ENCODE assay signal across 10 mouse cellular contexts in genomic region chr14:99058959-99059586, GRCm38 (mm10). TPM values are rescaled to one million over a fixed set of nuclear protein-coding genes. Genes with fewer than 3 reads are reported as not detected.
A peak's percentile ranks its signal among the peaks of the same experiment; 100 is the strongest.
DNase-seq lines count a peak whose midpoint lies in the region; ATAC-seq and TF ChIP-seq lines count a peak whose summit lies in the region.
"Had no signal": no experiment of that assay in that cellular context is flagged by ENCODE, and none has a peak within 500 bp of the region (broad histone marks: within the 10 kb centered on the region; RNA-seq: fewer than 3 reads in every experiment).

No protein-coding gene starts in this region.

- H3K27ac ChIP-seq in forebrain, embryonic 16.5 days (ENCODE audit: low read length), result no peak overlapping the region
- no peak overlapping the region for H3K27ac ChIP-seq in forebrain, embryonic 11.5 days (ENCODE audit: low read depth, low read length)
- no peak overlapping the region for H3K27ac ChIP-seq in left cerebral cortex, adult 2 months
- H3K27ac ChIP-seq: embryonic facial prominence, embryonic 12.5 days; limb, embryonic 15.5 days had no signal

- no peaks in the 10 kb centered on the region for H3K27me3 ChIP-seq in forebrain, embryonic 16.5 days (replicated peaks; ENCODE audit: control insufficient read depth, insufficient read depth, low read length)
- no peaks in the 10 kb centered on the region for H3K27me3 ChIP-seq in forebrain, embryonic 11.5 days (ENCODE audit: control insufficient read depth, insufficient read depth, low read length)
- H3K27me3 ChIP-seq: embryonic facial prominence, embryonic 12.5 days; limb, embryonic 15.5 days had no signal

- no peak for DNase-seq in forebrain, embryonic 11.5 days (ENCODE audit: low spot score)
- peak; percentile 21 to 52 for DNase-seq in left cerebral cortex, postnatal 36 days (ENCODE audit: low spot score in 2 of 2)
- no peak for DNase-seq in left cerebral cortex, adult 2 months (ENCODE audit: extremely low spot score in 1 of 2, low spot score in 2 of 2)
- DNase-seq in brain, adult 2 months (ENCODE audit: low read depth, low spot score), result peak; percentile 88
- no peak for DNase-seq in adrenal gland, adult 8-10 months

- TF ChIP-seq CTCF in left cerebral cortex, adult 2 months (IDR thresholded peaks at IDR 0.05), result no peak

- no peak overlapping the region for H3K4me2 ChIP-seq in forebrain, embryonic 16.5 days (ENCODE audit: low read length)
- H3K4me2 ChIP-seq in forebrain, embryonic 11.5 days (ENCODE audit: low read depth, low read length, severe bottlenecking), result no peak overlapping the region
- H3K4me2 ChIP-seq: embryonic facial prominence, embryonic 12.5 days; limb, embryonic 15.5 days had no signal

- no peaks in the 10 kb centered on the region for H3K9me3 ChIP-seq in forebrain, embryonic 16.5 days (ENCODE audit: control insufficient read depth, low read length)
- H3K9me3 ChIP-seq in forebrain, embryonic 11.5 days (ENCODE audit: control insufficient read depth, low read length), result no peaks in the 10 kb centered on the region
- H3K9me3 ChIP-seq: embryonic facial prominence, embryonic 12.5 days; limb, embryonic 15.5 days had no signal

- 74% methylated on average over 7 of the region's 7 CpGs for WGBS in forebrain, embryonic 16.5 days
- WGBS in forebrain, embryonic 11.5 days, result 89% methylated on average over 7 of the region's 7 CpGs

- H3K9ac ChIP-seq in forebrain, embryonic 16.5 days (replicated peaks; ENCODE audit: low read depth, low read length), result no peak overlapping the region
- no peak overlapping the region for H3K9ac ChIP-seq in forebrain, embryonic 11.5 days (ENCODE audit: low read length)
- H3K9ac ChIP-seq: embryonic facial prominence, embryonic 12.5 days; limb, embryonic 15.5 days had no signal

- no peaks in the 10 kb centered on the region for H3K4me1 ChIP-seq in forebrain, embryonic 16.5 days (replicated peaks; ENCODE audit: control insufficient read depth, insufficient read depth, low read length)
- no peaks in the 10 kb centered on the region for H3K4me1 ChIP-seq in forebrain, embryonic 11.5 days (replicated peaks; ENCODE audit: control insufficient read depth, insufficient read depth, low read length)
- H3K4me1 ChIP-seq: embryonic facial prominence, embryonic 12.5 days; limb, embryonic 15.5 days had no signal

- no peaks in the 10 kb centered on the region for H3K36me3 ChIP-seq in forebrain, embryonic 16.5 days (ENCODE audit: control insufficient read depth, insufficient read depth)
- peaks cover 3% of the 10 kb centered on the region; the same call in 1 of the 2 replicates for H3K36me3 ChIP-seq in forebrain, embryonic 11.5 days (ENCODE audit: control insufficient read depth, insufficient read depth, low read length)

- no peak overlapping the region for H3K4me3 ChIP-seq in forebrain, embryonic 16.5 days (replicated peaks; ENCODE audit: low read length)
- no peak overlapping the region for H3K4me3 ChIP-seq in forebrain, embryonic 11.5 days (ENCODE audit: low read depth, low read length)
- H3K4me3 ChIP-seq in left cerebral cortex, adult 2 months, result no peak overlapping the region
- H3K4me3 ChIP-seq: embryonic facial prominence, embryonic 12.5 days; limb, embryonic 15.5 days had no signal

- intact Hi-C loops in left cerebral cortex, postnatal 36 days (cut with DNase I), result no loop called here
- intact Hi-C loops in left cerebral cortex, adult 2 months (cut with DNase I), result no loop called here

- peak; percentile 47; the same call in 1 of the 2 replicates for ATAC-seq in forebrain, embryonic 16.5 days
- ATAC-seq in forebrain, embryonic 11.5 days (replicated peaks; ENCODE audit: low FRiP score), result no peak
- ATAC-seq in granulocyte monocyte progenitor cell, adult 5-6 weeks (replicated peaks; ENCODE audit: poor library complexity, severe bottlenecking), result 0 out of 2 replicates have a peak, but pooled peaks have one; percentile 20
- ATAC-seq in megakaryocyte-erythroid progenitor cell, adult 5-6 weeks (replicated peaks; ENCODE audit: low FRiP score, low TSS enrichment, poor library complexity, severe bottlenecking), result no peak

RNA-seq across cellular contexts. Expression of gene Bora, which starts 13.1 kb away (rescaled TPM):
- polyA plus RNA-seq in forebrain, embryonic 16.5 days (2015; fragmentation: Nextera tagmentation; extraction: Ambion mirVana), result 21.2 TPM in 2 replicates
- polyA plus RNA-seq in forebrain, embryonic 11.5 days (2014; fragmentation: Nextera tagmentation; extraction: Ambion mirVana), result 84.5 and 87.8 TPM in 2 replicates
- total RNA-seq in left cerebral cortex, postnatal 36 days (2021), result 1 to 10 TPM; 2.6 to 4.5 TPM
- total RNA-seq in left cerebral cortex, adult 2 months (2021), result 1 to 10 TPM; 2.6 to 4.1 TPM
- total RNA-seq in granulocyte monocyte progenitor cell, adult 5-6 weeks (2014; fragmentation: Nextera tagmentation), result 36.4 and 36.6 TPM in 2 replicates
- 58.9 and 63.3 TPM in 2 replicates for total RNA-seq in granulocyte monocyte progenitor cell, adult 5-6 weeks (2017)
- total RNA-seq in megakaryocyte-erythroid progenitor cell, adult 5-6 weeks (2014; fragmentation: Nextera tagmentation), result 80.4 and 93.7 TPM in 2 replicates
- total RNA-seq in megakaryocyte-erythroid progenitor cell, adult 5-6 weeks (2017), result 82.5 and 90.6 TPM in 2 replicates
- total RNA-seq in adrenal gland, adult 8-10 months (2022), result 1 to 10 TPM; 1.9 to 5.5 (median 4.1) TPM

RNA-seq across cellular contexts. Expression of gene Mzt1, which starts 13.1 kb away (rescaled TPM):
- 120 and 124 TPM in 2 replicates for polyA plus RNA-seq in forebrain, embryonic 16.5 days (2015; fragmentation: Nextera tagmentation; extraction: Ambion mirVana)
- 115 and 137 TPM in 2 replicates for polyA plus RNA-seq in forebrain, embryonic 11.5 days (2014; fragmentation: Nextera tagmentation; extraction: Ambion mirVana)
- total RNA-seq in left cerebral cortex, postnatal 36 days (2021), result 10 to 100 TPM; 64.9 to 70.0 TPM
- 10 to 100 TPM; 65.5 to 67.0 TPM for total RNA-seq in left cerebral cortex, adult 2 months (2021)
- 57.8 and 68.1 TPM in 2 replicates for total RNA-seq in granulocyte monocyte progenitor cell, adult 5-6 weeks (2014; fragmentation: Nextera tagmentation)
- 26.4 and 38.4 TPM in 2 replicates for total RNA-seq in granulocyte monocyte progenitor cell, adult 5-6 weeks (2017)
- 63.8 and 87.8 TPM in 2 replicates for total RNA-seq in megakaryocyte-erythroid progenitor cell, adult 5-6 weeks (2014; fragmentation: Nextera tagmentation)
- 70.9 and 73.3 TPM in 2 replicates for total RNA-seq in megakaryocyte-erythroid progenitor cell, adult 5-6 weeks (2017)
- 10 to 100 TPM; 32.6 to 40.4 (median 39.7) TPM for total RNA-seq in adrenal gland, adult 8-10 months (2022)

RNA-seq across cellular contexts. Expression of gene Pibf1, which starts 40.2 kb away (rescaled TPM):
- 22.8 and 22.9 TPM in 2 replicates for polyA plus RNA-seq in forebrain, embryonic 16.5 days (2015; fragmentation: Nextera tagmentation; extraction: Ambion mirVana)
- 21.2 and 26.3 TPM in 2 replicates for polyA plus RNA-seq in forebrain, embryonic 11.5 days (2014; fragmentation: Nextera tagmentation; extraction: Ambion mirVana)
- 10 to 100 TPM; 10.2 to 15.8 TPM for total RNA-seq in left cerebral cortex, postnatal 36 days (2021)
- total RNA-seq in left cerebral cortex, adult 2 months (2021), result 10 to 100 TPM; 13.6 to 15.0 TPM
- 15.2 and 28.1 TPM in 2 replicates for total RNA-seq in granulocyte monocyte progenitor cell, adult 5-6 weeks (2014; fragmentation: Nextera tagmentation)
- total RNA-seq in granulocyte monocyte progenitor cell, adult 5-6 weeks (2017), result 31.3 and 41.3 TPM in 2 replicates
- total RNA-seq in megakaryocyte-erythroid progenitor cell, adult 5-6 weeks (2014; fragmentation: Nextera tagmentation), result 22.5 and 26.2 TPM in 2 replicates
- total RNA-seq in megakaryocyte-erythroid progenitor cell, adult 5-6 weeks (2017), result 41.6 and 57.4 TPM in 2 replicates
- total RNA-seq in adrenal gland, adult 8-10 months (2022), result 10 to 100 TPM in 3 of 4 experiments, 1 to 10 TPM in 1; 8.8 to 16.4 (median 13.4) TPM

RNA-seq across cellular contexts. Expression of gene Dis3, which starts 40.5 kb away (rescaled TPM):
- 27.1 and 30.2 TPM in 2 replicates for polyA plus RNA-seq in forebrain, embryonic 16.5 days (2015; fragmentation: Nextera tagmentation; extraction: Ambion mirVana)
- polyA plus RNA-seq in forebrain, embryonic 11.5 days (2014; fragmentation: Nextera tagmentation; extraction: Ambion mirVana), result 46.1 and 50.2 TPM in 2 replicates
- total RNA-seq in left cerebral cortex, postnatal 36 days (2021), result 10 to 100 TPM; 14.8 to 18.0 TPM
- 10 to 100 TPM; 17.7 to 18.7 TPM for total RNA-seq in left cerebral cortex, adult 2 months (2021)
- 33.9 and 35.4 TPM in 2 replicates for total RNA-seq in granulocyte monocyte progenitor cell, adult 5-6 weeks (2014; fragmentation: Nextera tagmentation)
- 61.3 and 66.4 TPM in 2 replicates for total RNA-seq in granulocyte monocyte progenitor cell, adult 5-6 weeks (2017)
- 62.6 and 63.2 TPM in 2 replicates for total RNA-seq in megakaryocyte-erythroid progenitor cell, adult 5-6 weeks (2014; fragmentation: Nextera tagmentation)
- 63.8 and 121 TPM in 2 replicates for total RNA-seq in megakaryocyte-erythroid progenitor cell, adult 5-6 weeks (2017)
- 10 to 100 TPM; 17.4 to 25.6 (median 21.8) TPM for total RNA-seq in adrenal gland, adult 8-10 months (2022)

Comparison
In these comparisons a context has a peak if more than half of its experiments do, and no peak if none do; other contexts are left out.
1. ATAC-seq: peak in forebrain, embryonic 16.5 days (single experiment) and granulocyte monocyte progenitor cell, adult 5-6 weeks (single experiment); none in forebrain, embryonic 11.5 days (single experiment) and megakaryocyte-erythroid progenitor cell, adult 5-6 weeks (single experiment).
2. DNase-seq: peak in left cerebral cortex, postnatal 36 days (2 of 2) and brain, adult 2 months (single experiment); none in forebrain, embryonic 11.5 days (single experiment), left cerebral cortex, adult 2 months (0 of 2) and adrenal gland, adult 8-10 months (single experiment).
3. RNA of gene Bora, which starts 13.1 kb away (total RNA-seq): 80.4 to 93.7 TPM in megakaryocyte-erythroid progenitor cell, adult 5-6 weeks and 36.4 to 63.3 TPM in granulocyte monocyte progenitor cell, adult 5-6 weeks; 2.6 to 4.5 TPM in left cerebral cortex, postnatal 36 days, 1.9 to 5.5 TPM in adrenal gland, adult 8-10 months and 2.6 to 4.1 TPM in left cerebral cortex, adult 2 months; every median in the first group is over 4 times any median in the second.